Mouse (Mus musculus) left cerebral cortex, adult 2 months (tissue): ENCODE measurements around the gene Mybl2. TPM values are rescaled to one million over a fixed set of nuclear protein-coding genes. Genes with fewer than 3 reads are reported as not detected.

Experiments used
- DNase-seq, 2 experiments: peaks; one replicate each; pipeline ENCODE4 v3.0.0; 2021 to 2022; ENCODE audit warnings: low spot score in 2 of 2, mixed read lengths in 1 of 2; ENCODE audit errors: extremely low spot score in 1 of 2
- H3K27ac ChIP-seq: fragments of 200-600 bp; 2 replicates; pipeline ENCODE4 v1.8.1; 2022
- H3K4me3 ChIP-seq: fragments of 200-600 bp; 2 replicates; pipeline ENCODE4 v1.8.1; 2022
- CTCF ChIP-seq: fragments of 200-600 bp; IDR thresholded peaks from 2 replicates; pipeline ENCODE4 v1.8.1; 2022; ENCODE audit warnings: antibody characterized with exemption, mild to moderate bottlenecking, moderate library complexity
- intact Hi-C: fragments of 180-260 bp; cut with DNase I; formaldehyde crosslinking; loops from one replicate; pipeline ENCODE4 v1.15.1; 2025
- long read RNA-seq, 2 experiments: library from polyadenylated mRNA; stranded (forward); transcript quantifications; one replicate each; pipeline ENCODE4 v2.0.0; 2021; ENCODE audit warnings: borderline mapping rate in 2 of 2
- total RNA-seq, 2 experiments: library from RNA; stranded (reverse); gene quantifications; 2 replicates each; pipeline ENCODE4 v1.2.3; 2021

Mybl2 gene
- 1 to 10 TPM; 1.2 to 2.0 TPM for total RNA-seq
- long read RNA-seq, experiment 1, partial matches to known transcripts = 0 of 1 reads
- long read RNA-seq, experiment 1, other reads (novel, unspliced or antisense) = 0 of 1 reads
- long read RNA-seq, experiment 2 = 0 reads

- intact Hi-C loops = no loop called here
- no peak; the same call in 1 of the 2 replicates for TF ChIP-seq CTCF
- peak; percentile 81 to 82 for DNase-seq
- H3K4me3 ChIP-seq = peak within 1 kb of the TSS; percentile 49
- H3K27ac ChIP-seq = no peak within 1 kb of the TSS
Observed at GRCm38 (mm10) chr2:163054335-163054840, at the start of gene Mybl2. Mybl2 (plus strand) TSS chr2:163054687.

- Histone ChIP-seq H3K27ac (no peak overlapping the region), H3K4me3 (no peak overlapping the region)
- TF ChIP-seq CTCF = no peak
- intact Hi-C loops = no loop called here
- DNase-seq = no peak
Observed at GRCm38 (mm10) chr2:163007299-163007698, 47.2 kb upstream of the Mybl2 start.

GRCm38 (mm10) chr2:163016916-163017743 lies 37.4 kb upstream of the Mybl2 start, which contains the start of gene Ift52:
Ift52 (plus strand) TSS chr2:163017354.
- peak within 1 kb of the TSS; percentile 91 for H3K27ac ChIP-seq
- intact Hi-C loops = loop anchor here (5.0 kb wide), 1 partner anchor 95 kb away; no protein-coding TSS in a partner anchor
- DNase-seq = peak; percentile 91 to 96
- TF ChIP-seq CTCF = no peak
- peak within 1 kb of the TSS; percentile 87 for H3K4me3 ChIP-seq

- no peak for TF ChIP-seq CTCF
- intact Hi-C loops = no loop called here
- Histone ChIP-seq H3K27ac (no peak overlapping the region), H3K4me3 (no peak overlapping the region)
- DNase-seq = no peak
Observed at GRCm38 (mm10) chr2:163031289-163031688, 23.2 kb upstream of the Mybl2 start.

- Histone ChIP-seq H3K4me3 (no peak overlapping the region), H3K27ac (no peak overlapping the region)
- no peak for TF ChIP-seq CTCF
- intact Hi-C loops = no loop called here
- DNase-seq = no peak
Observed at GRCm38 (mm10) chr2:163031757-163032156, 22.7 kb upstream of the Mybl2 start.

DNA sequence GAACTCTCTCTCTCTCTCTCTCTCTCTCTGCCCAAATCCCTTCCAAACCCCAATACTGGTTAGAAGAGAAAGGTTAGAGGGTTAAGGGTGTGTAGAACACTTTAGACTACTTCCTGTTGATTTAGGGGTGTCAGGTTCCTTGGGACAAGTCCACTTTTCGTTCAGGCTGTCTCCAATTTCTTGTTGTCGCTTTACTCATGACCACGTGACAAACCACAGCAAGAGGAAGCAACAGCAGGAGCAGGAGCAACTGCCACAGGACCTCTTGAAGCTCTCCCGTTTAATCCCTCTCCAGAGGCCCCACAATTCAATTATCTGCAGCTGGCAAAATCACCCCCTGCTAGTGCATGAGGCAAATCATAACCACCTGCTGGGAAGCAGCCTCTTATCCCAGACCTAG lies 21.9 kb upstream of the Mybl2 start:
- no peak for TF ChIP-seq CTCF
- Histone ChIP-seq H3K27ac (no peak overlapping the region), H3K4me3 (no peak overlapping the region)
- no peak for DNase-seq
- intact Hi-C loops = no loop called here

- intact Hi-C loops = no loop called here
- no peak overlapping the region for H3K27ac ChIP-seq
- no peak for DNase-seq
- no peak for TF ChIP-seq CTCF
- H3K4me3 ChIP-seq = no peak overlapping the region
Observed at GRCm38 (mm10) chr2:163039940-163040339, 14.5 kb upstream of the Mybl2 start.

GRCm38 (mm10) chr2:163048125-163048524 lies 6.4 kb upstream of the Mybl2 start:
- intact Hi-C loops = loop anchor here (5.0 kb wide), 1 partner anchor 354 kb away; no protein-coding TSS in a partner anchor
- Histone ChIP-seq H3K27ac (no peak overlapping the region), H3K4me3 (peak overlapping the region; percentile 36)
- peak; percentile 91 for TF ChIP-seq CTCF
- peak; percentile 62 to 72 for DNase-seq

GRCm38 (mm10) chr2:163049116-163049515 lies 5.4 kb upstream of the Mybl2 start:
- Histone ChIP-seq H3K4me3 (no peak overlapping the region), H3K27ac (no peak overlapping the region)
- intact Hi-C loops = loop anchor here (5.0 kb wide), 1 partner anchor 353 kb away; no protein-coding TSS in a partner anchor
- no peak for TF ChIP-seq CTCF
- no peak for DNase-seq

GRCm38 (mm10) chr2:163051691-163052090 lies 2.8 kb upstream of the Mybl2 start:
- TF ChIP-seq CTCF = no peak
- DNase-seq = no peak
- intact Hi-C loops = no loop called here
- H3K27ac ChIP-seq = no peak overlapping the region
- no peak overlapping the region for H3K4me3 ChIP-seq

DNA sequence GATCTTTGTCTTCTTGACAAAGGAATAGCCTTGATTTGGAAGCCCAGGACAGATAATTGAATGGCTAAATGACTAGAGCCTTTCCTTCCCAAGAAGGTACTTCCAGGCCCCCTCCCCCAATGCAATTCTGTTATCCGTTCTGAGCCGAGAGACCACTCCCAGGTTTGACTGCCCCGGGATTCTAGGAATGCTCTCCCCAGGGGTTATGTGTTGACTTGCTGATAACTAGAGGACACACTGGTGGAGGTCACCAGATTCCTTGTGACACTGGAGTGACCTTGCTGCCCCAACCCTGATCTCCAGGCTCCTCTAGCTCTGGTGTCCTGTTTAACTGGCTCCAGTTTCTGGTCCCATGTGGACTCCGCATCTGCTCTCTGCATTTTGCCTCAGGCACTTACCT lies 2.4 kb upstream of the Mybl2 start:
- Histone ChIP-seq H3K4me3 (no peak overlapping the region), H3K27ac (no peak overlapping the region)
- intact Hi-C loops = no loop called here
- no peak for DNase-seq
- TF ChIP-seq CTCF = no peak

DNA sequence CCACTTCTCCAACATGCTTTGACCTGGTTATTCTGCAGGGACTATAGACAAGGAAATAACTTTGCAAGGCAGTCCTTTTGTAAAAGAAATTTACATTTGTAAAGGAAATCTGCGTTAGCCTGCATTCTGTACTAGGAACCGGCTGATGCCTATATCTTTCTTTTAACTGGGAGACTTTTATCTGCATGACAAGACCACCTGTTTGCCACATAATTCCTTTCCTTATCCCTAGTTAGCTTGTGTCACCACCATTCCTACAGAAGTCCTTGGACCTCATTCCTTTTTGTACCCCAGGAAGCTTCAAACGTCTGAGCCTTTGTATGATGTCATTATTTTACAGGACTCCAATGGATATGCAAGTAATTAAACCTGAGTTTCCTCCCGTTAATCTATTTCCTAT lies 1.7 kb upstream of the Mybl2 start:
- intact Hi-C loops = no loop called here
- no peak for DNase-seq
- no peak overlapping the region for H3K4me3 ChIP-seq
- no peak overlapping the region for H3K27ac ChIP-seq
- no peak for TF ChIP-seq CTCF
